Mouse (Mus musculus) neural tube, embryonic 11.5 days (tissue): ENCODE measurements around the gene Lefty1. TPM values are rescaled to one million over a fixed set of nuclear protein-coding genes. Genes with fewer than 3 reads are reported as not detected.

Source experiments
- ATAC-seq: fragments of 200-750 bp; cut with Nextera tagmentation; 2 replicates; pipeline ENCODE4 v1.8.0; 2017; ENCODE audit warnings: moderate number of reproducible peaks, mild to moderate bottlenecking, moderate TSS enrichment, moderate library complexity; ENCODE audit not compliant: insufficient read depth, low FRiP score, low TSS enrichment
- DNase-seq: peaks from one replicate; pipeline ENCODE4 v3.0.0-alpha.2; 2015; ENCODE audit warnings: low spot score
- H3K27ac ChIP-seq: fragments of 300-500 bp; sonication (generic); 2 replicates; pipeline ENCODE4 v1.5.1; 2014; ENCODE audit warnings: low read depth, mild to moderate bottlenecking, low read length
- H3K27me3 ChIP-seq: fragments of 300-500 bp; sonication (generic); 2 replicates; pipeline ENCODE4 v1.6.1; 2014; ENCODE audit warnings: mild to moderate bottlenecking, low read length, mixed read lengths; ENCODE audit not compliant: control insufficient read depth, insufficient read depth
- H3K36me3 ChIP-seq: fragments of 300-500 bp; sonication (generic); 2 replicates; pipeline ENCODE4 v1.6.1; 2014; ENCODE audit warnings: mild to moderate bottlenecking, low read length, moderate library complexity, mixed read lengths; ENCODE audit not compliant: control insufficient read depth, insufficient read depth
- H3K4me1 ChIP-seq: fragments of 300-500 bp; sonication (generic); 2 replicates; pipeline ENCODE4 v1.6.1; 2014; ENCODE audit warnings: low read length, mixed read lengths; ENCODE audit not compliant: control insufficient read depth, insufficient read depth
- H3K4me2 ChIP-seq: fragments of 300-500 bp; sonication (generic); 2 replicates; pipeline ENCODE4 v1.6.1; 2014; ENCODE audit warnings: low read depth, mild to moderate bottlenecking, moderate library complexity
- H3K4me3 ChIP-seq: fragments of 300-500 bp; sonication (generic); 2 replicates; pipeline ENCODE4 v1.5.1; 2014; ENCODE audit warnings: low read depth, low read length
- H3K9ac ChIP-seq: fragments of 300-500 bp; sonication (generic); 2 replicates; pipeline ENCODE4 v1.6.1; 2014; ENCODE audit warnings: mild to moderate bottlenecking, low read length
- H3K9me3 ChIP-seq: fragments of 300-500 bp; sonication (generic); 2 replicates; pipeline ENCODE4 v1.6.1; 2016; ENCODE audit warnings: low read length; ENCODE audit not compliant: control insufficient read depth
- WGBS: fragments of 180-500 bp; shearing (Covaris S2); extraction: QIAGEN DNeasy Blood & Tissue Kit; methylation state at CpG from one replicate; pipeline ENCODE4 v1.1.7; 2014; 5-methylcytosine and 5-hydroxymethylcytosine counted together
- polyA plus RNA-seq: library from polyadenylated mRNA; unstranded; fragments of >200 nt; fragmentation: Nextera tagmentation; extraction: Ambion mirVana; gene quantifications from 2 replicates; pipeline ENCODE4 v1.2.1, GENCODE M21; 2014

Lefty1 gene
- polyA plus RNA-seq, 1 experiment from 2014 or later: 0.41 TPM

GRCm38 (mm10) chr1:180956973-180957381 lies 22.2 kb downstream of the Lefty1 start:
- Histone ChIP-seq H3K27me3 (no peaks in the 10 kb centered on the region), H3K27ac (no peak overlapping the region)

GRCm38 (mm10) chr1:180957989-180958388 lies 23.2 kb downstream of the Lefty1 start:
- WGBS: 97% methylated on average over 2 of the region's 3 CpGs
- Histone ChIP-seq H3K27me3 (no peaks in the 10 kb centered on the region), H3K27ac (no peak overlapping the region), H3K4me2 (no peak overlapping the region), H3K36me3 (no peaks in the 10 kb centered on the region), H3K9ac (no peak overlapping the region), H3K4me3 (no peak overlapping the region), H3K4me1 (no peaks in the 10 kb centered on the region), H3K9me3 (no peaks in the 10 kb centered on the region)
- ATAC-seq: no peak
- no peak for DNase-seq

More at GRCm38 (mm10) chr1:180956973-180957381, 22.2 kb downstream of the Lefty1 start:
- H3K9me3 ChIP-seq: no peaks in the 10 kb centered on the region
- H3K4me1 ChIP-seq: no peaks in the 10 kb centered on the region
- H3K4me2 ChIP-seq: no peak overlapping the region
- WGBS: 87% methylated on average over 8 of the region's 8 CpGs
- no peak overlapping the region for H3K9ac ChIP-seq
- no peaks in the 10 kb centered on the region for H3K36me3 ChIP-seq
- DNase-seq: no peak
- H3K4me3 ChIP-seq: no peak overlapping the region
- ATAC-seq: no peak

GRCm38 (mm10) chr1:180958797-180959196 lies 24.0 kb downstream of the Lefty1 start:
- DNase-seq (no peak), ATAC-seq (no peak)
- H3K4me3 ChIP-seq: no peak overlapping the region
- H3K9ac ChIP-seq: no peak overlapping the region
- whole genome bisulfite sequencing: 64% methylated on average over 3 of the region's 3 CpGs
- no peaks in the 10 kb centered on the region for H3K4me1 ChIP-seq
- H3K27me3 ChIP-seq: no peaks in the 10 kb centered on the region
- H3K4me2 ChIP-seq: no peak overlapping the region
- no peaks in the 10 kb centered on the region for H3K9me3 ChIP-seq
- H3K27ac ChIP-seq: no peak overlapping the region
- H3K36me3 ChIP-seq: no peaks in the 10 kb centered on the region

GRCm38 (mm10) chr1:180965786-180966185 lies 31.0 kb downstream of the Lefty1 start:
- DNase-seq (no peak), ATAC-seq (no peak)
- no peak overlapping the region for H3K27ac ChIP-seq
- 86% methylated on average over 3 of the region's 3 CpGs for whole genome bisulfite sequencing
- no peaks in the 10 kb centered on the region for H3K36me3 ChIP-seq
- no peaks in the 10 kb centered on the region for H3K9me3 ChIP-seq
- H3K4me2 ChIP-seq: no peak overlapping the region
- no peaks in the 10 kb centered on the region for H3K27me3 ChIP-seq
- H3K9ac ChIP-seq: no peak overlapping the region
- no peaks in the 10 kb centered on the region for H3K4me1 ChIP-seq
- no peak overlapping the region for H3K4me3 ChIP-seq

- Histone ChIP-seq H3K4me1 (no peaks in the 10 kb centered on the region), H3K9me3 (no peaks in the 10 kb centered on the region), H3K4me2 (no peak overlapping the region), H3K9ac (no peak overlapping the region), H3K36me3 (no peaks in the 10 kb centered on the region), H3K27me3 (no peaks in the 10 kb centered on the region), H3K27ac (no peak overlapping the region), H3K4me3 (no peak overlapping the region)
- no peak for ATAC-seq
- DNase-seq: no peak
- WGBS: 62% methylated on average over 3 of the region's 3 CpGs
Observed at GRCm38 (mm10) chr1:180966542-180966941, 31.7 kb downstream of the Lefty1 start.

- no peak overlapping the region for H3K4me2 ChIP-seq
- WGBS: 89% methylated on average over 7 of the region's 7 CpGs
- ATAC-seq (no peak), DNase-seq (no peak)
- no peaks in the 10 kb centered on the region for H3K4me1 ChIP-seq
- no peak overlapping the region for H3K27ac ChIP-seq
- no peaks in the 10 kb centered on the region for H3K27me3 ChIP-seq
- no peak overlapping the region for H3K9ac ChIP-seq
- H3K4me3 ChIP-seq: no peak overlapping the region
- no peaks in the 10 kb centered on the region for H3K36me3 ChIP-seq
- no peaks in the 10 kb centered on the region for H3K9me3 ChIP-seq
Observed at GRCm38 (mm10) chr1:180967261-180967660, 32.4 kb downstream of the Lefty1 start.

- Histone ChIP-seq H3K4me1 (no peaks in the 10 kb centered on the region), H3K27ac (no peak overlapping the region), H3K36me3 (no peaks in the 10 kb centered on the region), H3K4me3 (no peak overlapping the region), H3K4me2 (no peak overlapping the region), H3K9ac (no peak overlapping the region), H3K9me3 (no peaks in the 10 kb centered on the region), H3K27me3 (no peaks in the 10 kb centered on the region)
- 77% methylated on average over 9 of the region's 11 CpGs for WGBS
- ATAC-seq (no peak), DNase-seq (no peak)
Observed at GRCm38 (mm10) chr1:180972941-180973340, 38.1 kb downstream of the Lefty1 start.

- ATAC-seq: peak; percentile 48; the same call in 1 of the 2 replicates
- 60% methylated on average over 14 of the region's 14 CpGs for WGBS
- Histone ChIP-seq H3K36me3 (no peaks in the 10 kb centered on the region), H3K9me3 (no peaks in the 10 kb centered on the region), H3K4me1 (no peaks in the 10 kb centered on the region), H3K4me2 (no peak overlapping the region), H3K27ac (no peak overlapping the region), H3K4me3 (no peak overlapping the region), H3K9ac (no peak overlapping the region), H3K27me3 (no peaks in the 10 kb centered on the region)
- DNase-seq: peak; percentile 47
Observed at GRCm38 (mm10) chr1:180974126-180974746, 39.4 kb downstream of the Lefty1 start.

GRCm38 (mm10) chr1:180976110-180976679 lies 41.4 kb downstream of the Lefty1 start:
- no peaks in the 10 kb centered on the region for H3K9me3 ChIP-seq
- no peak overlapping the region for H3K4me2 ChIP-seq
- no peaks in the 10 kb centered on the region for H3K4me1 ChIP-seq
- H3K27me3 ChIP-seq: no peaks in the 10 kb centered on the region
- ATAC-seq: no peak
- no peak overlapping the region for H3K27ac ChIP-seq
- H3K4me3 ChIP-seq: no peak overlapping the region
- H3K36me3 ChIP-seq: no peaks in the 10 kb centered on the region
- H3K9ac ChIP-seq: no peak overlapping the region
- WGBS: 72% methylated on average over 4 of the region's 4 CpGs
- no peak for DNase-seq
